Mouse (Mus musculus) embryonic facial prominence, embryonic 14.5 days (tissue): ENCODE measurements around the gene Sft2d1. TPM values are rescaled to one million over a fixed set of nuclear protein-coding genes. Genes with fewer than 3 reads are reported as not detected.

Experiments used
- ATAC-seq: fragments of 200-750 bp; cut with Nextera tagmentation; 2 replicates; pipeline ENCODE4 v1.8.0; 2017; ENCODE audit warnings: low read depth, moderate number of reproducible peaks, moderate TSS enrichment
- DNase-seq: peaks from one replicate; pipeline ENCODE4 v3.0.0-alpha.2; 2015; ENCODE audit warnings: low spot score
- H3K27ac ChIP-seq: fragments of 300-500 bp; sonication (generic); replicated peaks from 2 replicates; pipeline ENCODE4 v1.5.1; 2014; ENCODE audit warnings: low read depth, mild to moderate bottlenecking, low read length, moderate library complexity
- H3K27me3 ChIP-seq: fragments of 300-500 bp; sonication (generic); replicated peaks from 2 replicates; pipeline ENCODE4 v1.6.1; 2014; ENCODE audit warnings: low read length; ENCODE audit not compliant: control insufficient read depth, insufficient read depth
- H3K36me3 ChIP-seq: fragments of 300-500 bp; sonication (generic); 2 replicates; pipeline ENCODE4 v1.6.1; 2014; ENCODE audit warnings: low read length, mixed read lengths; ENCODE audit not compliant: control insufficient read depth, insufficient read depth
- H3K4me1 ChIP-seq: fragments of 300-500 bp; sonication (generic); 2 replicates; pipeline ENCODE4 v1.6.1; 2014; ENCODE audit warnings: antibody characterized with exemption, low read length; ENCODE audit not compliant: control insufficient read depth, insufficient read depth
- H3K4me2 ChIP-seq: fragments of 300-500 bp; sonication (generic); 2 replicates; pipeline ENCODE4 v1.6.1; 2014; ENCODE audit warnings: low read depth, mild to moderate bottlenecking, low read length, moderate library complexity, mixed read lengths
- H3K4me3 ChIP-seq: fragments of 300-500 bp; sonication (generic); 2 replicates; pipeline ENCODE4 v1.5.1; 2014; ENCODE audit warnings: low read depth, mild to moderate bottlenecking, low read length
- H3K9ac ChIP-seq: fragments of 300-500 bp; sonication (generic); 2 replicates; pipeline ENCODE4 v1.6.1; 2014; ENCODE audit warnings: low read depth, mild to moderate bottlenecking, low read length, moderate library complexity, mixed read lengths
- H3K9me3 ChIP-seq: fragments of 300-500 bp; sonication (generic); 2 replicates; pipeline ENCODE4 v1.6.1; 2016; ENCODE audit warnings: low read length; ENCODE audit not compliant: control insufficient read depth
- WGBS: fragments of 180-500 bp; shearing (Covaris S2); extraction: QIAGEN DNeasy Blood & Tissue Kit; methylation state at CpG from one replicate; pipeline ENCODE4 v1.1.7; 2014; 5-methylcytosine and 5-hydroxymethylcytosine counted together
- polyA plus RNA-seq: library from polyadenylated mRNA; unstranded; fragments of >200 nt; fragmentation: Nextera tagmentation; extraction: Ambion mirVana; gene quantifications from 2 replicates; pipeline ENCODE4 v1.2.1, GENCODE M21; 2014

Sft2d1 gene
- polyA plus RNA-seq, 1 experiment from 2014 or later = 72.2 TPM

DNA sequence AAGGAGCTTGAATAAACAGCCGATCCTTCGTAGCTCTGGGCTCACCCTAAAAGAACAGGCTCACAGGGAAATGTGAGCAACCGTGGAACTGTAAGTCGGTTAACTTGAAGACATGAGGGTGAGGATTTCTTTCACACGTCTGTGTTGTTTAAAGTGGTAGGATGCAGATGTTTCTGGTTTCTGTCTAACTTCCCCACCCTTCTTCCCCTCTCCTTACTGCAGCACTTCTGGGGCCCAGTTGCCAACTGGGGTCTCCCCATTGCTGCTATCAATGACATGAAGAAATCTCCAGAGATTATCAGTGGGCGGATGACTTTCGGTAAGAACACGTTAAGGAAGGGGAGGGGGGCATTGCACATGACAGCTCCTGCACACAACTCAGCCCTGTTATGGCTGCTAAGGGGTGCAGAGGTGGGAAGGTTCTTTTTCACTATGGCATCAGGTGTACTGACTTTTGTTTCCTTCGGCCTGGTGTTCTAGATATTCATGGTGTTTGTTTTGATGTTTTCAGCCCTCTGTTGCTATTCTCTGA, 14.5 kb upstream of the Sft2d1 start:
- no peaks in the 10 kb centered on the region for H3K9me3 ChIP-seq
- H3K4me3 ChIP-seq = no peak overlapping the region
- 81% methylated on average over 9 of the region's 9 CpGs for WGBS
- H3K27ac ChIP-seq = no peak overlapping the region
- no peaks in the 10 kb centered on the region for H3K27me3 ChIP-seq
- ATAC-seq (no peak), DNase-seq (no peak)
- H3K4me2 ChIP-seq = no peak overlapping the region
- H3K4me1 ChIP-seq = no peaks in the 10 kb centered on the region
- no peak overlapping the region for H3K9ac ChIP-seq
- no peaks in the 10 kb centered on the region for H3K36me3 ChIP-seq

DNA sequence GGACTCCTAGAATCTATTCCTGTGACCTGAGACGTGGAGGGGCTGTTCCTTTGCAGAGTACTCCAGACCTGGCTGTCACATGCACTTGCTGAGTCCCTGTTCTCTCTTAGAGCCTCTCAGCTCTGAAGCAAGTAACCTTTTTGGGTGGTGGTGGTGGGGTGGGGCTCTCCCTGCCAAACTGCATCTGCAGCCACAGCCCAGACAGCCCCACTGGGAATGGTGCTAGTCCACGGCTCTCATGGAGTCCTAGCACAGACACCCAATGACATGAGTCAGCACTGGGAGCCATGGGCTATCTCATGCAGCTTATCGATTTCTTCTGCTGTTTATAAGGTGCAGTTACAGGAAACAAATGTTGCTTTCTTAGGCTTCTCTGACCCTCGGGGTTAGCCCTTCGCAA, 13.2 kb upstream of the Sft2d1 start:
- Histone ChIP-seq H3K4me1 (no peaks in the 10 kb centered on the region), H3K4me2 (no peak overlapping the region), H3K27me3 (no peaks in the 10 kb centered on the region), H3K4me3 (no peak overlapping the region), H3K27ac (no peak overlapping the region), H3K9me3 (no peaks in the 10 kb centered on the region), H3K36me3 (no peaks in the 10 kb centered on the region), H3K9ac (no peak overlapping the region)
- no peak for ATAC-seq
- DNase-seq = no peak
- 85% methylated on average over 5 of the region's 5 CpGs for WGBS

- WGBS = 95% methylated on average over 2 of the region's 2 CpGs
- no peak overlapping the region for H3K9ac ChIP-seq
- ATAC-seq = no peak
- H3K36me3 ChIP-seq = no peaks in the 10 kb centered on the region
- H3K4me2 ChIP-seq = no peak overlapping the region
- no peak for DNase-seq
- no peaks in the 10 kb centered on the region for H3K4me1 ChIP-seq
- no peak overlapping the region for H3K4me3 ChIP-seq
- no peak overlapping the region for H3K27ac ChIP-seq
- H3K9me3 ChIP-seq = no peaks in the 10 kb centered on the region
- H3K27me3 ChIP-seq = no peaks in the 10 kb centered on the region
Observed at GRCm38 (mm10) chr17:8298281-8298680, 12.6 kb upstream of the Sft2d1 start.

- Histone ChIP-seq H3K4me1 (no peaks in the 10 kb centered on the region), H3K36me3 (no peaks in the 10 kb centered on the region), H3K4me3 (no peak overlapping the region), H3K9me3 (no peaks in the 10 kb centered on the region), H3K27ac (no peak overlapping the region), H3K9ac (no peak overlapping the region), H3K4me2 (no peak overlapping the region), H3K27me3 (no peaks in the 10 kb centered on the region)
- DNase-seq = no peak
- ATAC-seq = no peak
Observed at GRCm38 (mm10) chr17:8299524-8299923, 11.4 kb upstream of the Sft2d1 start.

GRCm38 (mm10) chr17:8301515-8301914, 9.4 kb upstream of the Sft2d1 start:
- H3K27me3 ChIP-seq = no peaks in the 10 kb centered on the region
- no peaks in the 10 kb centered on the region for H3K9me3 ChIP-seq
- no peak overlapping the region for H3K4me3 ChIP-seq
- no peak overlapping the region for H3K4me2 ChIP-seq
- H3K4me1 ChIP-seq = no peaks in the 10 kb centered on the region
- 82% methylated on average over 4 of the region's 4 CpGs for WGBS
- H3K9ac ChIP-seq = no peak overlapping the region
- no peaks in the 10 kb centered on the region for H3K36me3 ChIP-seq
- DNase-seq (no peak), ATAC-seq (no peak)
- H3K27ac ChIP-seq = no peak overlapping the region

GRCm38 (mm10) chr17:8302772-8303438, 8.0 kb upstream of the Sft2d1 start:
- no peaks in the 10 kb centered on the region for H3K27me3 ChIP-seq
- no peaks in the 10 kb centered on the region for H3K4me1 ChIP-seq
- H3K9me3 ChIP-seq = no peaks in the 10 kb centered on the region
- no peak overlapping the region for H3K4me2 ChIP-seq
- no peaks in the 10 kb centered on the region for H3K36me3 ChIP-seq
- 74% methylated on average over 7 of the region's 7 CpGs for WGBS
- ATAC-seq (no peak), DNase-seq (no peak)
- no peak overlapping the region for H3K4me3 ChIP-seq
- H3K27ac ChIP-seq = no peak overlapping the region
- no peak overlapping the region for H3K9ac ChIP-seq

DNA sequence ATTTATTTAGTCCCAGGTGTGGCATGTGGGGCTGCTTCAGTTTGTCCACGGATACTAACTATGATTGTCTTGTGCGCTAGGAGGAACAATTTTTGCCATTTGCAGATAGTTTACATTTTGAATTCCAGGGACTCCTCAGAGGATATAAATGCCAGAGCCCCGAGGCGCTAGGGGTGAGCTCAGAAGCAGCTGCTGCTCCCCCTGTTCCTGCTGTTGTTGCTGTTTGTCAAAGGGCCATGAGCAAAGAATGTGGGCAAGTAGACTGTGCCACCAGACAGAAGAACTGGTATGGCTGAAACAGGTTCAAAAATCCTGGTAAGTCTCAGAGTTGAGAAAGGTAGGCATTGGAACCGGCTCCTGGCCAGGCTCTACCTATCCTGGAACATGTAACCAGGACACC, 7.2 kb upstream of the Sft2d1 start:
- H3K36me3 ChIP-seq = no peaks in the 10 kb centered on the region
- H3K4me1 ChIP-seq = no peaks in the 10 kb centered on the region
- DNase-seq (peak; percentile 53), ATAC-seq (no peak)
- H3K27me3 ChIP-seq = no peaks in the 10 kb centered on the region
- H3K27ac ChIP-seq = no peak overlapping the region
- H3K4me3 ChIP-seq = no peak overlapping the region
- no peaks in the 10 kb centered on the region for H3K9me3 ChIP-seq
- 35% methylated on average over 5 of the region's 5 CpGs for WGBS
- H3K9ac ChIP-seq = no peak overlapping the region
- H3K4me2 ChIP-seq = no peak overlapping the region

DNA sequence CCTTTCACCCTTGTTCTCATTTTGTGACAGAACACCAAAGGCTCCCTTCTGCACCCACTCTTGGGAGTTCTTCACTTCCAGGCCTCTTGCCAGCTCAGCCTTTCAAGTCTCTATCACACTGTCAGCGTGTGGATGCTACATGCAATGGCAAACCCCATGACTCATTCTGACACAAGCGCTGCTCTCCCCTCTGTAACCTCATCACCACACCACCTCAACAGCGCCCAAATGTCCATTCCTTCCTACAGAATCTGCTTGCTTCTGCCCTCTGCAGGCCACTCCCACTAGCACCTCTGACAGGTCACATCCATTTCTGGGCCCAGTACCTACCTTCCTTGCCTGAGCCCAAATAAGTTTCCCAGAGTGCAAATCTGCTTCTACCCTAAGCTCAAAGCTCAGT, 5.1 kb upstream of the Sft2d1 start:
- ATAC-seq = no peak
- H3K27ac ChIP-seq = no peak overlapping the region
- 41% methylated on average over 3 of the region's 3 CpGs for WGBS

GRCm38 (mm10) chr17:8311751-8312150, 849 bp downstream of the Sft2d1 start:
- Histone ChIP-seq H3K27me3 (no peaks in the 10 kb centered on the region), H3K36me3 (no peaks in the 10 kb centered on the region), H3K4me1 (peaks cover 12% of the 10 kb centered on the region), H3K4me2 (peak overlapping the region; percentile 62), H3K4me3 (peak overlapping the region; percentile 74), H3K9me3 (no peaks in the 10 kb centered on the region), H3K9ac (peak overlapping the region; percentile 74), H3K27ac (peak overlapping the region; percentile 45; the same call in 1 of the 2 replicates)
- no peak for DNase-seq
- 51% methylated on average over 3 of the region's 3 CpGs for WGBS
- ATAC-seq = no peak

More for the DNA sequence above, 5.1 kb upstream of the Sft2d1 start:
- H3K9me3 ChIP-seq = no peaks in the 10 kb centered on the region
- no peaks in the 10 kb centered on the region for H3K27me3 ChIP-seq
- H3K9ac ChIP-seq = no peak overlapping the region
- H3K36me3 ChIP-seq = no peaks in the 10 kb centered on the region
- H3K4me2 ChIP-seq = no peak overlapping the region
- H3K4me3 ChIP-seq = no peak overlapping the region
- no peaks in the 10 kb centered on the region for H3K4me1 ChIP-seq
- DNase-seq = no peak
